Mouse (Mus musculus) ovary, adult 10 weeks (tissue): ENCODE results near the gene Pvrig. TPM values are rescaled to one million over a fixed set of nuclear protein-coding genes. Genes with fewer than 3 reads are reported as not detected.

Experiments used
- polyA plus RNA-seq: library from polyadenylated mRNA; stranded (reverse); fragments of 350-450 nt; fragmentation: Illumina TruSeq; extraction: RNeasy Lipid Tissue Mini Kit (QIAGEN cat#74804); gene quantifications from one replicate; pipeline ENCODE4 v1.2.3, GENCODE M21; 2014

Pvrig gene
- not detected for polyA plus RNA-seq

DNA sequence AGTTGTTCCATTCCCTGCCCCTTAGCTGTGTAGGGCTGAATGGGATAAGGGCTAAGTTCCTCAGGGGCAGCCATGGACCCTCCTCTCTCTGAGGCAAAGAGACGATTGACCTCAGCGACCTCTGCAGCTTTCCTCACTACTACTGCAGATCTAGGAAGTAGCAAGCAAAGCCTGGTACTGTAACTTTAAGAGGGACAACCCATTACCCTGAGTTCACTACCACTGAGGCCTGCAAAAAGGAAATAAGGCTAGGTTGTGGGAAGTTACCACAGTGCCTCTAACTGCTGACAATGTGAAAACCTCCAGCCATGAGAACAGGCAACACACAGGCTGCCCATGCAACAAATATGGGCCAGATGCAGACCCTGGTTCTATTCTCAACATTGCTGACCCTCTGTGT, at the start of gene Pvrig:
Pvrig (plus strand) TSS at position 301 of the 400 bp plus-strand sequence.

Other genes with a start within 250 kb of the Pvrig start
- gene Zscan21, start 225.1 kb upstream of the Pvrig start, polyA plus RNA-seq: 20.4 TPM
- 36.9 TPM for gene Zfp113, start 186.2 kb upstream of the Pvrig start, polyA plus RNA-seq
- 66.2 TPM for gene Cops6, start 180.9 kb upstream of the Pvrig start, polyA plus RNA-seq
- 4.1 TPM for gene Ap4m1, start 170.0 kb upstream of the Pvrig start, polyA plus RNA-seq
- gene Mcm7, start 169.5 kb upstream of the Pvrig start, polyA plus RNA-seq: 28.4 TPM
- gene Taf6, start 154.5 kb upstream of the Pvrig start, polyA plus RNA-seq: 3.8 TPM
- gene Cnpy4, start 154.5 kb upstream of the Pvrig start, polyA plus RNA-seq: 35.7 TPM
- gene Mblac1, start 147.6 kb upstream of the Pvrig start, polyA plus RNA-seq: 0.48 TPM
- gene Nxpe5, start 116.1 kb upstream of the Pvrig start, polyA plus RNA-seq: 0.54 TPM
- not detected for gene Lamtor4, start 86.5 kb upstream of the Pvrig start, polyA plus RNA-seq
- gene BC037034, start 77.9 kb upstream of the Pvrig start, polyA plus RNA-seq: 0.51 TPM
- gene Gal3st4, start 69.1 kb upstream of the Pvrig start, polyA plus RNA-seq: 0.54 TPM
- gene Gm43720, start 62.0 kb upstream of the Pvrig start, polyA plus RNA-seq: not detected
- gene Gpc2, start 62.0 kb upstream of the Pvrig start, polyA plus RNA-seq: 1.1 TPM
- 0.68 TPM for gene Stag3, start 61.7 kb upstream of the Pvrig start, polyA plus RNA-seq
- 44.3 TPM for gene Zfp157, start 99.5 kb downstream of the Pvrig start, polyA plus RNA-seq
- not detected for gene 1700123K08Rik, start 222.8 kb downstream of the Pvrig start, polyA plus RNA-seq